Comparison of ENCODE assay signal across 26 mouse cellular contexts in genomic region chr19:14301176-14301943, GRCm38 (mm10).
DNase-seq lines count a peak whose midpoint lies in the region; ATAC-seq and TF ChIP-seq lines count a peak whose summit lies in the region.
"Had no signal": no experiment of that assay in that cellular context is flagged by ENCODE, and none has a peak within 500 bp of the region (broad histone marks: within the 10 kb centered on the region; RNA-seq: fewer than 3 reads in every experiment).

No protein-coding gene starts in this region.

- TF ChIP-seq CTCF in forebrain, postnatal 0 days (IDR thresholded peaks at IDR 0.05; ENCODE audit: low read depth), result no peak

- no peaks in the 10 kb centered on the region for H3K36me3 ChIP-seq in hindbrain, embryonic 16.5 days (ENCODE audit: control insufficient read depth, insufficient read depth, low read length)
- no peaks in the 10 kb centered on the region for H3K36me3 ChIP-seq in hindbrain, embryonic 14.5 days (replicated peaks; ENCODE audit: control insufficient read depth, insufficient read depth)
- H3K36me3 ChIP-seq in midbrain, embryonic 16.5 days (ENCODE audit: control insufficient read depth, insufficient read depth, low read length), result no peaks in the 10 kb centered on the region
- no peaks in the 10 kb centered on the region for H3K36me3 ChIP-seq in midbrain, embryonic 14.5 days (ENCODE audit: control insufficient read depth, insufficient read depth, low read length)
- no peaks in the 10 kb centered on the region for H3K36me3 ChIP-seq in forebrain, postnatal 0 days (ENCODE audit: insufficient read depth)
- H3K36me3 ChIP-seq: hindbrain, embryonic 10.5 days; kidney, embryonic 15.5 days had no signal

- H3K4me3 ChIP-seq in hindbrain, embryonic 16.5 days (ENCODE audit: low read length), result no peak overlapping the region
- no peak overlapping the region for H3K4me3 ChIP-seq in hindbrain, embryonic 14.5 days (replicated peaks; ENCODE audit: low read length)
- H3K4me3 ChIP-seq in midbrain, embryonic 16.5 days (ENCODE audit: low read depth, low read length), result no peak overlapping the region
- H3K4me3 ChIP-seq in midbrain, embryonic 14.5 days (replicated peaks; ENCODE audit: low read depth, low read length), result no peak overlapping the region
- H3K4me3 ChIP-seq in forebrain, postnatal 0 days (ENCODE audit: low read depth, low read length), result no peak overlapping the region
- H3K4me3 ChIP-seq: hindbrain, embryonic 10.5 days; kidney, embryonic 15.5 days had no signal

- no peaks in the 10 kb centered on the region for H3K4me1 ChIP-seq in hindbrain, embryonic 16.5 days (ENCODE audit: control insufficient read depth, insufficient read depth, low read depth, low read length)
- no peaks in the 10 kb centered on the region for H3K4me1 ChIP-seq in hindbrain, embryonic 14.5 days (replicated peaks; ENCODE audit: control insufficient read depth, insufficient read depth, low read length)
- no peaks in the 10 kb centered on the region for H3K4me1 ChIP-seq in midbrain, embryonic 16.5 days (ENCODE audit: control insufficient read depth, insufficient read depth, low read length)
- H3K4me1 ChIP-seq in midbrain, embryonic 14.5 days (ENCODE audit: control insufficient read depth, insufficient read depth, low read length), result no peaks in the 10 kb centered on the region
- no peaks in the 10 kb centered on the region for H3K4me1 ChIP-seq in forebrain, postnatal 0 days (ENCODE audit: insufficient read depth)
- H3K4me1 ChIP-seq: hindbrain, embryonic 10.5 days; kidney, embryonic 15.5 days had no signal

- no peak overlapping the region for H3K9ac ChIP-seq in hindbrain, embryonic 16.5 days (ENCODE audit: low read depth, low read length)
- no peak overlapping the region for H3K9ac ChIP-seq in hindbrain, embryonic 14.5 days
- H3K9ac ChIP-seq in midbrain, embryonic 16.5 days (ENCODE audit: low read depth, low read length), result no peak overlapping the region
- no peak overlapping the region for H3K9ac ChIP-seq in midbrain, embryonic 14.5 days (replicated peaks; ENCODE audit: low read length)
- H3K9ac ChIP-seq in forebrain, postnatal 0 days, result no peak overlapping the region
- H3K9ac ChIP-seq: kidney, embryonic 15.5 days; liver, embryonic 14.5 days had no signal

- H3K27me3 ChIP-seq in hindbrain, embryonic 16.5 days (replicated peaks; ENCODE audit: control insufficient read depth, insufficient read depth, low read length), result no peaks in the 10 kb centered on the region
- H3K27me3 ChIP-seq in hindbrain, embryonic 14.5 days (ENCODE audit: control insufficient read depth, insufficient read depth, low read length), result no peaks in the 10 kb centered on the region
- no peaks in the 10 kb centered on the region for H3K27me3 ChIP-seq in midbrain, embryonic 16.5 days (ENCODE audit: control insufficient read depth, insufficient read depth, low read depth, low read length)
- no peaks in the 10 kb centered on the region for H3K27me3 ChIP-seq in midbrain, embryonic 14.5 days (ENCODE audit: control insufficient read depth, insufficient read depth, low read length)
- no peaks in the 10 kb centered on the region for H3K27me3 ChIP-seq in forebrain, postnatal 0 days (ENCODE audit: insufficient read depth, low read length)
- H3K27me3 ChIP-seq: kidney, embryonic 15.5 days had no signal

- no peak overlapping the region for H3K27ac ChIP-seq in hindbrain, embryonic 16.5 days (ENCODE audit: low read depth, low read length)
- H3K27ac ChIP-seq in hindbrain, embryonic 14.5 days, result no peak overlapping the region
- no peak overlapping the region for H3K27ac ChIP-seq in midbrain, embryonic 16.5 days (ENCODE audit: low read length)
- no peak overlapping the region for H3K27ac ChIP-seq in midbrain, embryonic 14.5 days (replicated peaks; ENCODE audit: low read depth, low read length)
- no peak overlapping the region for H3K27ac ChIP-seq in forebrain, postnatal 0 days (ENCODE audit: low read depth, low read length)
- H3K27ac ChIP-seq: hindbrain, embryonic 10.5 days; kidney, embryonic 15.5 days; liver, embryonic 14.5 days; macrophage had no signal

- 55% methylated on average over 6 of the region's 6 CpGs for WGBS in hindbrain, embryonic 16.5 days
- 52% methylated on average over 6 of the region's 6 CpGs for WGBS in hindbrain, embryonic 14.5 days
- 69% methylated on average over 6 of the region's 6 CpGs for whole genome bisulfite sequencing in midbrain, embryonic 16.5 days
- 76% methylated on average over 6 of the region's 6 CpGs for WGBS in midbrain, embryonic 14.5 days
- 27% methylated on average over 6 of the region's 6 CpGs for WGBS in forebrain, postnatal 0 days

- no peak overlapping the region for H3K4me2 ChIP-seq in hindbrain, embryonic 16.5 days (ENCODE audit: low read length)
- no peak overlapping the region for H3K4me2 ChIP-seq in hindbrain, embryonic 14.5 days (replicated peaks)
- no peak overlapping the region for H3K4me2 ChIP-seq in midbrain, embryonic 16.5 days (ENCODE audit: low read length)
- no peak overlapping the region for H3K4me2 ChIP-seq in midbrain, embryonic 14.5 days (ENCODE audit: low read length)
- H3K4me2 ChIP-seq in forebrain, postnatal 0 days (ENCODE audit: low read depth), result no peak overlapping the region
- H3K4me2 ChIP-seq: kidney, embryonic 15.5 days had no signal

- ATAC-seq in hindbrain, embryonic 16.5 days, result 0 out of 2 replicates have a peak, but pooled peaks have one; percentile 34
- ATAC-seq in hindbrain, embryonic 14.5 days (ENCODE audit: low FRiP score), result no peak; the same call in 1 of the 2 replicates
- peak; percentile 17; the same call in 1 of the 2 replicates for ATAC-seq in midbrain, embryonic 16.5 days
- no peak for ATAC-seq in midbrain, embryonic 14.5 days (ENCODE audit: low FRiP score, low TSS enrichment)
- peak; percentile 98 for ATAC-seq in forebrain, postnatal 0 days
- ATAC-seq: CD4-positive, CD25-positive, alpha-beta regulatory T cell, adult 4 months; inflammation-experienced regulatory T-cells, adult 6 months had no signal

- DNase-seq in hindbrain, embryonic 14.5 days (ENCODE audit: low spot score), result no peak
- no peak for DNase-seq in midbrain, embryonic 14.5 days
- peak; percentile 49 for DNase-seq in brain, embryonic 18.5 days (ENCODE audit: low read depth, low spot score)
- peak; percentile 57 for DNase-seq in forebrain, postnatal 0 days
- no peak for DNase-seq in spleen, postnatal 4 days (ENCODE audit: low spot score in 2 of 2)
- no peak for DNase-seq in spleen, adult 18-20 months
- DNase-seq: adrenal gland, postnatal 25 days; cerebellum, adult 11 months; cerebellum, adult 9-10 months; cerebellum, postnatal 36 days; heart, postnatal 14 days; kidney, adult 11 months; kidney, postnatal 25 days; left cerebral cortex, postnatal 4 days; lung, adult 2 months; lung, postnatal 10 days; right cerebral cortex, postnatal 4 days; thymus, postnatal 4 days had no signal

- no peaks in the 10 kb centered on the region for H3K9me3 ChIP-seq in hindbrain, embryonic 16.5 days (ENCODE audit: control insufficient read depth, low read length)
- H3K9me3 ChIP-seq in hindbrain, embryonic 14.5 days (ENCODE audit: control insufficient read depth, low read length), result no peaks in the 10 kb centered on the region
- H3K9me3 ChIP-seq in midbrain, embryonic 16.5 days (replicated peaks; ENCODE audit: control insufficient read depth, low read length, poor library complexity, severe bottlenecking), result no peaks in the 10 kb centered on the region
- no peaks in the 10 kb centered on the region for H3K9me3 ChIP-seq in midbrain, embryonic 14.5 days (ENCODE audit: control insufficient read depth, low read length)
- no peaks in the 10 kb centered on the region for H3K9me3 ChIP-seq in forebrain, postnatal 0 days (ENCODE audit: low read length)
- H3K9me3 ChIP-seq: hindbrain, embryonic 10.5 days; kidney, embryonic 15.5 days had no signal

Comparison
In these comparisons a context has a peak if more than half of its experiments do, and no peak if none do; other contexts are left out.
1. ATAC-seq: peak in hindbrain, embryonic 16.5 days (single experiment), midbrain, embryonic 16.5 days (single experiment) and forebrain, postnatal 0 days (single experiment); none in hindbrain, embryonic 14.5 days (single experiment) and midbrain, embryonic 14.5 days (single experiment).
2. DNase-seq: peak in brain, embryonic 18.5 days (single experiment) and forebrain, postnatal 0 days (single experiment); none in hindbrain, embryonic 14.5 days (single experiment), midbrain, embryonic 14.5 days (single experiment), spleen, postnatal 4 days (0 of 2) and spleen, adult 18-20 months (0 of 2).